Mouse (Mus musculus): ENCODE measurements around the gene Kntc1.

Gene Kntc1

GRCm38 (mm10) chr5:123865365-123865764, 115.8 kb downstream of the Kntc1 start, which contains the start of gene Hcar2:
Hcar2 (minus strand) TSS chr5:123865499.
- DNase-seq (ENCODE audit: low read depth): peak; percentile 82

GRCm38 (mm10) chr5:123866457-123866856, 116.9 kb downstream of the Kntc1 start:
- DNase-seq (ENCODE audit: low read depth): no peak

- DNase-seq (ENCODE audit: low read depth): no peak
These were observed 120.1 kb downstream of the Kntc1 start for GRCm38 (mm10) chr5:123869615-123870014.

All from 416B (cell line).